Mouse (Mus musculus): ENCODE measurements at regions not wholly inside any gene's neighbourhood (a gene's known extent, or its start where the extent isn't known, plus 50 kb on each side); places are given as distances from the start of the nearest gene placed in this dataset.

GRCm38 (mm10) chr14:86243662-86244061, 897.4 kb downstream of the Diaph3 start:
- Histone ChIP-seq H3K36me3 (replicated peaks) (no peaks in the 10 kb centered on the region), H3K9me3 (replicated peaks) (peaks cover 35% of the 10 kb centered on the region), H3K4me1 (ENCODE audit: insufficient read depth, low read depth, low read length) (no peaks in the 10 kb centered on the region), H3K27me3 (ENCODE audit: insufficient read depth, low read length) (no peaks in the 10 kb centered on the region), H3K4me3 (ENCODE audit: low read depth, low read length) (no peak overlapping the region)
- no peak for TF ChIP-seq GATA1 (IDR thresholded peaks at IDR 0.05; ENCODE audit: borderline replicate concordance, low read length)
- DNase-seq (ENCODE audit: low spot score): no peak
- no peak for ATAC-seq (ENCODE audit: extremely low read depth, insufficient number of reproducible peaks, low FRiP score, poor library complexity, severe bottlenecking)

- TF ChIP-seq GATA1 (IDR thresholded peaks at IDR 0.05; ENCODE audit: borderline replicate concordance, low read length) (no peak), CTCF (IDR thresholded peaks at IDR 0.05; ENCODE audit: low read depth, low read length) (no peak), GATA2 (IDR thresholded peaks at IDR 0.05; ENCODE audit: borderline replicate concordance, low read depth, low read length) (no peak), TAL1 (conservative IDR thresholded peaks at IDR 0.05; ENCODE audit: low read depth, low read length) (no peak), POLR2AphosphoS5 (IDR thresholded peaks at IDR 0.05; ENCODE audit: insufficient replicate concordance, low read depth, low read length) (no peak)
- DNase-seq (ENCODE audit: low spot score): no peak
- H3K4me3 ChIP-seq (ENCODE audit: low read depth, low read length): no peak overlapping the region
- H3K27me3 ChIP-seq (ENCODE audit: insufficient read depth, low read length): no peaks in the 10 kb centered on the region
- no peaks in the 10 kb centered on the region for H3K4me1 ChIP-seq (ENCODE audit: insufficient read depth, low read depth, low read length)
- peaks cover 30% of the 10 kb centered on the region for H3K9me3 ChIP-seq (replicated peaks)
- no peaks in the 10 kb centered on the region for H3K36me3 ChIP-seq (replicated peaks)
- ATAC-seq (ENCODE audit: extremely low read depth, insufficient number of reproducible peaks, low FRiP score, poor library complexity, severe bottlenecking): no peak
Measured at GRCm38 (mm10) chr14:86242836-86243235, 898.2 kb downstream of the Diaph3 start.

GRCm38 (mm10) chr14:86239090-86239489, 901.9 kb downstream of the Diaph3 start:
- Histone ChIP-seq H3K36me3 (replicated peaks) (no peaks in the 10 kb centered on the region), H3K27me3 (ENCODE audit: insufficient read depth, low read length) (no peaks in the 10 kb centered on the region), H3K4me3 (ENCODE audit: low read depth, low read length) (no peak overlapping the region), H3K4me1 (ENCODE audit: insufficient read depth, low read depth, low read length) (no peaks in the 10 kb centered on the region), H3K9me3 (replicated peaks) (peaks cover 13% of the 10 kb centered on the region)
- TF ChIP-seq TAL1 (conservative IDR thresholded peaks at IDR 0.05; ENCODE audit: low read depth, low read length) (no peak), GATA1 (IDR thresholded peaks at IDR 0.05; ENCODE audit: borderline replicate concordance, low read length) (no peak), POLR2AphosphoS5 (IDR thresholded peaks at IDR 0.05; ENCODE audit: insufficient replicate concordance, low read depth, low read length) (no peak), CTCF (IDR thresholded peaks at IDR 0.05; ENCODE audit: low read depth, low read length) (no peak)
- ATAC-seq (ENCODE audit: extremely low read depth, insufficient number of reproducible peaks, low FRiP score, poor library complexity, severe bottlenecking) (no peak), DNase-seq (ENCODE audit: low spot score) (no peak)

- Histone ChIP-seq H3K27me3 (ENCODE audit: insufficient read depth, low read length) (no peaks in the 10 kb centered on the region), H3K4me1 (ENCODE audit: insufficient read depth, low read depth, low read length) (no peaks in the 10 kb centered on the region), H3K36me3 (replicated peaks) (no peaks in the 10 kb centered on the region), H3K9me3 (replicated peaks) (peaks cover 5% of the 10 kb centered on the region), H3K4me3 (ENCODE audit: low read depth, low read length) (no peak overlapping the region)
- DNase-seq (ENCODE audit: low spot score): no peak
- TF ChIP-seq TAL1 (conservative IDR thresholded peaks at IDR 0.05; ENCODE audit: low read depth, low read length): no peak
- no peak for ATAC-seq (ENCODE audit: extremely low read depth, insufficient number of reproducible peaks, low FRiP score, poor library complexity, severe bottlenecking)
Measured at GRCm38 (mm10) chr14:86233305-86233704, 907.7 kb downstream of the Diaph3 start.

GRCm38 (mm10) chr14:86230609-86231008, 910.4 kb downstream of the Diaph3 start:
- TF ChIP-seq CTCF (IDR thresholded peaks at IDR 0.05; ENCODE audit: low read depth, low read length) (no peak), TAL1 (conservative IDR thresholded peaks at IDR 0.05; ENCODE audit: low read depth, low read length) (no peak), POLR2AphosphoS5 (IDR thresholded peaks at IDR 0.05; ENCODE audit: insufficient replicate concordance, low read depth, low read length) (no peak), GATA1 (IDR thresholded peaks at IDR 0.05; ENCODE audit: borderline replicate concordance, low read length) (no peak), GATA2 (IDR thresholded peaks at IDR 0.05; ENCODE audit: borderline replicate concordance, low read depth, low read length) (no peak)
- DNase-seq (ENCODE audit: low spot score) (no peak), ATAC-seq (ENCODE audit: extremely low read depth, insufficient number of reproducible peaks, low FRiP score, poor library complexity, severe bottlenecking) (no peak)
- Histone ChIP-seq H3K4me1 (ENCODE audit: insufficient read depth, low read depth, low read length) (no peaks in the 10 kb centered on the region), H3K4me3 (ENCODE audit: low read depth, low read length) (no peak overlapping the region), H3K9me3 (replicated peaks) (peaks cover 7% of the 10 kb centered on the region), H3K36me3 (replicated peaks) (no peaks in the 10 kb centered on the region), H3K27me3 (ENCODE audit: insufficient read depth, low read length) (no peaks in the 10 kb centered on the region)

GRCm38 (mm10) chr14:86229755-86230154, 911.3 kb downstream of the Diaph3 start:
- TF ChIP-seq GATA2 (IDR thresholded peaks at IDR 0.05; ENCODE audit: borderline replicate concordance, low read depth, low read length): no peak
- TF ChIP-seq GATA1 (IDR thresholded peaks at IDR 0.05; ENCODE audit: borderline replicate concordance, low read length): no peak
- no peak for TF ChIP-seq TAL1 (conservative IDR thresholded peaks at IDR 0.05; ENCODE audit: low read depth, low read length)
- no peak for TF ChIP-seq CTCF (IDR thresholded peaks at IDR 0.05; ENCODE audit: low read depth, low read length)
- TF ChIP-seq POLR2AphosphoS5 (IDR thresholded peaks at IDR 0.05; ENCODE audit: insufficient replicate concordance, low read depth, low read length): no peak
- no peaks in the 10 kb centered on the region for H3K4me1 ChIP-seq (ENCODE audit: insufficient read depth, low read depth, low read length)
- ATAC-seq (ENCODE audit: extremely low read depth, insufficient number of reproducible peaks, low FRiP score, poor library complexity, severe bottlenecking) (no peak), DNase-seq (ENCODE audit: low spot score) (no peak)
- peaks cover 6% of the 10 kb centered on the region for H3K9me3 ChIP-seq (replicated peaks)
- no peaks in the 10 kb centered on the region for H3K36me3 ChIP-seq (replicated peaks)
- no peak overlapping the region for H3K4me3 ChIP-seq (ENCODE audit: low read depth, low read length)
- no peaks in the 10 kb centered on the region for H3K27me3 ChIP-seq (ENCODE audit: insufficient read depth, low read length)

GRCm38 (mm10) chr14:86215711-86216110, 925.3 kb downstream of the Diaph3 start:
- ATAC-seq (ENCODE audit: extremely low read depth, insufficient number of reproducible peaks, low FRiP score, poor library complexity, severe bottlenecking): no peak
- H3K27me3 ChIP-seq (ENCODE audit: insufficient read depth, low read length): no peaks in the 10 kb centered on the region
- DNase-seq (ENCODE audit: low spot score): no peak
- H3K9me3 ChIP-seq (replicated peaks): peaks cover 20% of the 10 kb centered on the region
- no peaks in the 10 kb centered on the region for H3K36me3 ChIP-seq (replicated peaks)
- no peak overlapping the region for H3K4me3 ChIP-seq (ENCODE audit: low read depth, low read length)
- TF ChIP-seq GATA2 (IDR thresholded peaks at IDR 0.05; ENCODE audit: borderline replicate concordance, low read depth, low read length) (no peak), CTCF (IDR thresholded peaks at IDR 0.05; ENCODE audit: low read depth, low read length) (no peak), TAL1 (conservative IDR thresholded peaks at IDR 0.05; ENCODE audit: low read depth, low read length) (no peak), GATA1 (IDR thresholded peaks at IDR 0.05; ENCODE audit: borderline replicate concordance, low read length) (no peak), POLR2AphosphoS5 (IDR thresholded peaks at IDR 0.05; ENCODE audit: insufficient replicate concordance, low read depth, low read length) (no peak)
- no peaks in the 10 kb centered on the region for H3K4me1 ChIP-seq (ENCODE audit: insufficient read depth, low read depth, low read length)
